ENCODE assay signal across 8 mouse cellular contexts in the genomic region with DNA sequence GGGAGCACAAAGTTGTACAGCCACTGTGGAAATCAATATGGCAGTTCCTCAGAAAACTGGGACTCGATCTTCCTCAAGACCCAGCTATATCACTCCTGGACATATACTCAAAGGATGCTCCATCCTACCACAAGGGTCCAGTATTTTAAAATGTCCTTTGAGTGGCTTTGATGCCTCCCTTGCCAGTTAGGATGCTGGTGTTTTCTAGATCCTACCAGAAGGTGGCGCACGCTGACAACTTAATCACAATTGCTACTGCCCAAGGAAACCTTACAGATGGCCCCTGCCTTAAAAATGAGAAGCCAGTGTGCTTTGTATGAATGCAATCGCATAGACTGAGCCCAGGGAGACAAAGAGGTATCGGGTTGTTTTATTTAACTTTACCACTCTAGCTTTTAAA. TPM values are rescaled to one million over a fixed set of nuclear protein-coding genes. Genes with fewer than 3 reads are reported as not detected.
DNase-seq lines count a peak whose midpoint lies in the region; ATAC-seq and TF ChIP-seq lines count a peak whose summit lies in the region.

No protein-coding gene starts in this region.

- H3K36me3 ChIP-seq in ES-Bruce4 (ENCODE audit: control insufficient read depth, insufficient read depth, low read length, poor library complexity, severe bottlenecking): peaks cover 4% of the 10 kb centered on the region; the same call in 1 of the 2 replicates
- H3K36me3 ChIP-seq in heart, postnatal 0 days (replicated peaks; ENCODE audit: control insufficient read depth, insufficient read depth, low read length): peaks cover 15% of the 10 kb centered on the region
- H3K36me3 ChIP-seq in lung, embryonic 14.5 days (ENCODE audit: insufficient read depth): peaks cover 17% of the 10 kb centered on the region

- H3K9me3 ChIP-seq in ES-Bruce4 (replicated peaks; ENCODE audit: control insufficient read depth, insufficient read depth, low read length, poor library complexity, severe bottlenecking): no peaks in the 10 kb centered on the region
- no peaks in the 10 kb centered on the region for H3K9me3 ChIP-seq in heart, postnatal 0 days (replicated peaks; ENCODE audit: control insufficient read depth, low read length)
- H3K9me3 ChIP-seq in lung, embryonic 14.5 days (ENCODE audit: low read depth, low read length): no peaks in the 10 kb centered on the region

- 14% methylated on average over 5 of the region's 5 CpGs for WGBS in heart, postnatal 0 days
- WGBS in large intestine, adult 2 months: 13% methylated on average over 5 of the region's 5 CpGs
- WGBS in lung, embryonic 14.5 days: 16% methylated on average over 5 of the region's 5 CpGs

- no peak overlapping the region for H3K4me2 ChIP-seq in heart, postnatal 0 days (ENCODE audit: low read depth, low read length)
- H3K4me2 ChIP-seq in lung, embryonic 14.5 days: no peak overlapping the region

- TF ChIP-seq POLR2A in ES-Bruce4 (IDR thresholded peaks at IDR 0.05; ENCODE audit: insufficient read depth, low read length): no peak

- ATAC-seq in erythroblast, adult 5-6 weeks (replicated peaks; ENCODE audit: low FRiP score, poor library complexity, severe bottlenecking): peak; percentile 69
- peak; percentile 53; the same call in 1 of the 2 replicates for ATAC-seq in heart, postnatal 0 days (ENCODE audit: insufficient read depth, low read depth)
- peak; percentile 52; the same call in 1 of the 2 replicates for ATAC-seq in lung, embryonic 14.5 days (ENCODE audit: insufficient read depth)

- no peak overlapping the region for H3K9ac ChIP-seq in ES-Bruce4 (ENCODE audit: low read depth, poor library complexity, severe bottlenecking)
- no peak overlapping the region for H3K9ac ChIP-seq in heart, postnatal 0 days (replicated peaks; ENCODE audit: low read depth, low read length)
- no peak overlapping the region for H3K9ac ChIP-seq in lung, embryonic 14.5 days

- no peak overlapping the region for H3K4me3 ChIP-seq in ES-Bruce4 (ENCODE audit: low read depth, low read length)
- H3K4me3 ChIP-seq in heart, postnatal 0 days (ENCODE audit: low read depth, low read length): no peak overlapping the region
- H3K4me3 ChIP-seq in lung, embryonic 14.5 days (ENCODE audit: low read depth, low read length): no peak overlapping the region

- no peak for TF ChIP-seq EP300 in ES-Bruce4 (IDR thresholded peaks at IDR 0.05; ENCODE audit: insufficient read depth, low read depth, low read length)
- TF ChIP-seq EP300 in heart, postnatal 0 days (IDR thresholded peaks at IDR 0.05; ENCODE audit: low read depth): no peak

- peak; percentile 86 for DNase-seq in brain, adult 2 months (ENCODE audit: low read depth, low spot score)
- DNase-seq in heart, postnatal 0 days (ENCODE audit: low spot score): peak; percentile 75
- DNase-seq in large intestine, adult 2 months (ENCODE audit: low read depth, low spot score): peak; percentile 52
- DNase-seq in lung, embryonic 14.5 days: peak; percentile 93
- DNase-seq in ovary, postnatal 14 days (ENCODE audit: low spot score): peak; percentile 75
- peak; percentile 80 for DNase-seq in thymus, postnatal 25 days

- H3K27ac ChIP-seq in ES-Bruce4 (ENCODE audit: insufficient read depth, low read length): no peak overlapping the region
- H3K27ac ChIP-seq in heart, postnatal 0 days (ENCODE audit: low read depth): no peak overlapping the region
- no peak overlapping the region for H3K27ac ChIP-seq in lung, embryonic 14.5 days (ENCODE audit: low read depth)

- peak; percentile 35 for TF ChIP-seq CTCF in ES-Bruce4 (IDR thresholded peaks at IDR 0.05; ENCODE audit: low read depth, low read length)
- TF ChIP-seq CTCF in heart, postnatal 0 days (IDR thresholded peaks at IDR 0.05; ENCODE audit: low read depth): peak; percentile 87
- peak; percentile 90 for TF ChIP-seq CTCF in lung, embryonic 14.5 days (IDR thresholded peaks at IDR 0.05; ENCODE audit: low read depth)

- no peaks in the 10 kb centered on the region for H3K4me1 ChIP-seq in ES-Bruce4 (ENCODE audit: control insufficient read depth, insufficient read depth, low read length)
- no peaks in the 10 kb centered on the region for H3K4me1 ChIP-seq in heart, postnatal 0 days (ENCODE audit: control insufficient read depth, insufficient read depth)
- no peaks in the 10 kb centered on the region for H3K4me1 ChIP-seq in lung, embryonic 14.5 days (ENCODE audit: insufficient read depth)

- H3K27me3 ChIP-seq in ES-Bruce4 (ENCODE audit: control insufficient read depth, insufficient read depth, low read length, poor library complexity, severe bottlenecking): no peaks in the 10 kb centered on the region
- no peaks in the 10 kb centered on the region for H3K27me3 ChIP-seq in heart, postnatal 0 days (ENCODE audit: control insufficient read depth, insufficient read depth, low read length)
- no peaks in the 10 kb centered on the region for H3K27me3 ChIP-seq in lung, embryonic 14.5 days (ENCODE audit: insufficient read depth, low read length)

RNA-seq across cellular contexts. Expression of a gene that starts 15.7 kb away (rescaled TPM):
- 198 and 199 TPM in 2 replicates for polyA plus RNA-seq in ES-Bruce4 (2011; ENCODE audit: insufficient read depth, insufficient read length, low read depth, missing spikeins)
- total RNA-seq in erythroblast, adult 5-6 weeks (2015; ENCODE audit: low replicate concordance): 21.7 and 21.9 TPM in 2 replicates
- 14.6 and 17.1 TPM in 2 replicates for total RNA-seq in erythroblast, adult 5-6 weeks (2017; ENCODE audit: low replicate concordance)
- total RNA-seq in heart, postnatal 0 days (2014; rRNA removed; ENCODE audit: low replicate concordance): 45.9 and 47.1 TPM in 2 replicates
- 155 and 186 TPM in 2 replicates for polyA plus RNA-seq in heart, postnatal 0 days (2015; fragmentation: Nextera tagmentation; extraction: Ambion mirVana)
- polyA plus RNA-seq in large intestine, adult 2 months (2012; rRNA removed): 42.8 and 50.9 TPM in 2 replicates
- polyA plus RNA-seq in lung, embryonic 14.5 days (2014; fragmentation: Nextera tagmentation; extraction: Ambion mirVana): 148 and 161 TPM in 2 replicates

Comparison
In these comparisons a context has a peak if more than half of its experiments do, and no peak if none do; other contexts are left out.
1. CTCF ChIP-seq: peak in every context shown above with its lines; median percentile 90 in lung, embryonic 14.5 days; 87 in heart, postnatal 0 days; 35 in ES-Bruce4.